Mouse (Mus musculus) heart, embryonic 16.5 days (tissue): Measurements from ENCODE around the gene Scpep1. TPM values are rescaled to one million over a fixed set of nuclear protein-coding genes. Genes with fewer than 3 reads are reported as not detected.

Source experiments
- ATAC-seq: fragments of 200-750 bp; cut with Nextera tagmentation; replicated peaks from 2 replicates; pipeline ENCODE4 v1.8.0; 2017; ENCODE audit warnings: moderate number of reproducible peaks; ENCODE audit not compliant: insufficient read depth, low FRiP score; ENCODE audit errors: extremely low read depth
- H3K27ac ChIP-seq: fragments of 300-500 bp; sonication (generic); 2 replicates; pipeline ENCODE4 v1.5.1; 2014; ENCODE audit warnings: mild to moderate bottlenecking, low read length, control low read depth, moderate library complexity
- H3K27me3 ChIP-seq: fragments of 300-500 bp; sonication (generic); 2 replicates; pipeline ENCODE4 v1.6.1; 2014; ENCODE audit warnings: low read length, mixed read lengths; ENCODE audit not compliant: control insufficient read depth, insufficient read depth
- H3K36me3 ChIP-seq: fragments of 300-500 bp; sonication (generic); 2 replicates; pipeline ENCODE4 v1.6.1; 2014; ENCODE audit not compliant: control insufficient read depth, insufficient read depth
- H3K4me1 ChIP-seq: fragments of 300-500 bp; sonication (generic); 2 replicates; pipeline ENCODE4 v1.6.1; 2014; ENCODE audit warnings: low read length, mixed read lengths; ENCODE audit not compliant: control insufficient read depth, insufficient read depth
- H3K4me2 ChIP-seq: fragments of 300-500 bp; sonication (generic); 2 replicates; pipeline ENCODE4 v1.6.1; 2014; ENCODE audit warnings: low read depth, mild to moderate bottlenecking, control low read depth, low read length
- H3K4me3 ChIP-seq: fragments of 300-500 bp; sonication (generic); 2 replicates; pipeline ENCODE4 v1.5.1; 2014; ENCODE audit warnings: mild to moderate bottlenecking, control low read depth, low read length
- H3K9ac ChIP-seq: fragments of 300-500 bp; sonication (generic); 2 replicates; pipeline ENCODE4 v1.6.1; 2014; ENCODE audit warnings: low read length, control low read depth
- H3K9me3 ChIP-seq: fragments of 300-500 bp; sonication (generic); replicated peaks from 2 replicates; pipeline ENCODE4 v1.6.1; 2016; ENCODE audit warnings: low read length; ENCODE audit not compliant: control insufficient read depth
- WGBS: fragments of 180-500 bp; shearing (Covaris S2); extraction: QIAGEN DNeasy Blood & Tissue Kit; methylation state at CpG from one replicate; pipeline ENCODE4 v1.1.7; 2014; 5-methylcytosine and 5-hydroxymethylcytosine counted together
- polyA plus RNA-seq: library from polyadenylated mRNA; unstranded; fragments of >200 nt; fragmentation: Nextera tagmentation; extraction: Ambion mirVana; gene quantifications from 2 replicates; pipeline ENCODE4 v1.2.1, GENCODE M21; 2015

Scpep1 gene
- polyA plus RNA-seq, 1 experiment from 2014 or later = 43.6 TPM

DNA sequence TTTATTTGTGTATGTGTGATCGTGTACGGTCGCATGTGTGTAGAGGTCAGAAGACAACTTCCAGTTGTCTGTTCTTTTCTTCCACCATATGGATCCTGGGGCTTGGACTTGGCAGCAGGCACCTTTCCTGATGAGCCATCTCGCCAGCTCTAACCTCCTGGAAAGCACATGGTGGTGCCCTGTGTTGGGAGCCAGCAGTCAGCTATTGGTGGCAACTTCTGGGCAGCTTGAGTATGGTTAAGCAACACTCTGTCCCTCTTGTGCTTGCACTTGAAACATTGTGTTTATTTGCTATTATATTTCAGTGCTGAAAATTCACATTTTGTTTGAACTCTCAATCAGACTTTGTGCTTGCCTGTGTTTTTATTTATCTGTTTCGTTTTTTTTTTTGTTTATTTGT lies 33.7 kb upstream of the Scpep1 start:
- H3K9me3 ChIP-seq = no peaks in the 10 kb centered on the region
- no peak overlapping the region for H3K4me3 ChIP-seq
- WGBS = 77% methylated on average over 5 of the region's 5 CpGs
- no peak overlapping the region for H3K4me2 ChIP-seq
- H3K27ac ChIP-seq = no peak overlapping the region
- no peaks in the 10 kb centered on the region for H3K27me3 ChIP-seq
- no peak overlapping the region for H3K9ac ChIP-seq
- ATAC-seq = no peak
- H3K4me1 ChIP-seq = no peaks in the 10 kb centered on the region
- peaks cover 20% of the 10 kb centered on the region for H3K36me3 ChIP-seq

DNA sequence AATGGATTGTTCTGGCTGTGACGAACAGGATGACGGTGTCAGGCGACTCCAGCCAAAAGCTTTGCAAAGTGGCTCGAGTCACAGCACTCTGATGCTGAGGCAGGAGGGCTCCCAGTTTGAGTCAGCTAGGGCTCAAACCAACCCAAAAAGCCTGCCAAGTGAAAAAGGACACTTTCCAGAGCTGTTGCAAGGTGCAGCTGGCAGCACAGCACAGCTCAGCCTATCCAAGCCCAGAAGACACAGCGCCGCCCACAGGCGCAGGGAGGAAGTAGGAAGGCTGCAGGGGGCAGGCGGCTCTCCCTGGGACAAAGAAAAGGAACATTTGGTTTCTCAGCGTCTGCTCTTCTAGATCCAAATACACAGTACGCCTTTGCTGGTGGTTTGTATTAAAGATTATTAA lies 31.4 kb upstream of the Scpep1 start:
- WGBS = 86% methylated on average over 10 of the region's 10 CpGs
- H3K4me3 ChIP-seq = no peak overlapping the region
- no peak overlapping the region for H3K27ac ChIP-seq
- ATAC-seq = no peak
- H3K27me3 ChIP-seq = no peaks in the 10 kb centered on the region
- H3K4me2 ChIP-seq = no peak overlapping the region
- H3K9ac ChIP-seq = no peak overlapping the region
- H3K4me1 ChIP-seq = no peaks in the 10 kb centered on the region
- peaks cover 29% of the 10 kb centered on the region for H3K36me3 ChIP-seq
- no peaks in the 10 kb centered on the region for H3K9me3 ChIP-seq

DNA sequence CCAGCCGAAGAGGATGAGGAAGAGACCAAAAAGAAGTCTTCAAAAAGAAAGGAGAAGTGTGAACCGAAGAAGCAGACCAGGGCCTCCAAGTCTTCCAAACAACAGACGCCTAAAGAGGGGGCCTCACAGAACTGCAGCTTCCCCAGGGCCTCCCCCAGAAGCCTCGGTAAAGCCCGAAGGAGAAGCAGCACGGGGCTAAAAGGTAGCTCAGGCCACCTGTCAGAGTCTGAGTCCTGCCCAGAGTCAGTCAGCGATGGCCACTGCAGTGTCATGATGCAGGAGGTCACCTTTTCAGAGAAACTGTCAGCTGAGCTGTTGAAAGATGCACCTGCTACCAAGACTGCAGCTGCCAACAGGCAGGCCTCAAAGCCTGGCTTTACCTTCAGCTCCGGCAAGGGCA lies 26.1 kb upstream of the Scpep1 start:
- no peak for ATAC-seq
- 77% methylated on average over 8 of the region's 8 CpGs for WGBS
- no peak overlapping the region for H3K4me2 ChIP-seq
- no peak overlapping the region for H3K4me3 ChIP-seq
- no peaks in the 10 kb centered on the region for H3K9me3 ChIP-seq
- no peaks in the 10 kb centered on the region for H3K4me1 ChIP-seq
- H3K27ac ChIP-seq = no peak overlapping the region
- no peak overlapping the region for H3K9ac ChIP-seq
- peaks cover 22% of the 10 kb centered on the region for H3K36me3 ChIP-seq
- no peaks in the 10 kb centered on the region for H3K27me3 ChIP-seq

DNA sequence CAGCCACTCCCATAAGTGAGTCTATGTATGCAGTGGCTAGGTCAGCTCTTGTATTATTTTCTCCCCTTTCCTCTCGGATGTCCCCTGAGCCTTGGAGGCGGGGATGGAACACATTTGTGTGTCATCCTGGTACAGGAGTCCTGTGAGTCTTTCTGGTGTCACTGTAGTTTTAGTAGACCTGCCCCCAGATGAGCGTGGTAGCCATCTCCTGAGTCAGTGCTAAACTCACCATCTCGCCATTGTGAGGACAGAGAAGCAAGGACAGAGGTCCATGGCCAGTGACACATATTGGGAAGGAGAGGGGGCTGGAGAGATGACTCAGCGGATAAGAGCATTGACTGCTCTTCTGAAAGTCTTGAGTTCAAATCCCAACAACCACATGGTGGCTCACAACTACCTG lies 21.9 kb upstream of the Scpep1 start:
- no peak for ATAC-seq
- WGBS = 88% methylated on average over 5 of the region's 5 CpGs
- H3K4me1 ChIP-seq = peaks cover 5% of the 10 kb centered on the region
- no peak overlapping the region for H3K4me2 ChIP-seq
- no peaks in the 10 kb centered on the region for H3K9me3 ChIP-seq
- H3K4me3 ChIP-seq = no peak overlapping the region
- H3K9ac ChIP-seq = no peak overlapping the region
- H3K27me3 ChIP-seq = no peaks in the 10 kb centered on the region
- no peak overlapping the region for H3K27ac ChIP-seq
- no peaks in the 10 kb centered on the region for H3K36me3 ChIP-seq

DNA sequence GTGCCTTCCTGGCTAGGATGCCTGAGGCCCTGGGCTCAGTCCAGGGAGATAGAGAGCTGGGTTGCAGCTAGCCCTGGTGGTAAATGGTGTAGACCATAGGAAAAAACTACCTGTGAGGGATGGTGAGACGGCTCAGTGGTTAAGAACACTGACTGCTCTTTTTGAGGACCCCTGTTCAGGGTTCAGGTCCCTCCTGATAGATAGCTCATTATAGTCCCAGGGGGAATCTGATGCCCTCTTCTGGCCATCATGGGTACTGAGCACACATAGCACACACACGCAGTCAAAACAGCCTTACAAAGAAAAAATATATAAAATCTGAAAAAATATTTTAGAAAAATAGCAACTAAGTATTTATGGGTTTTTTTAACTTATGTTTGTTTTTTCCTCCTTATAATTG lies 21.1 kb upstream of the Scpep1 start:
- Histone ChIP-seq H3K27me3 (no peaks in the 10 kb centered on the region), H3K27ac (no peak overlapping the region), H3K9ac (no peak overlapping the region), H3K36me3 (no peaks in the 10 kb centered on the region), H3K4me1 (peaks cover 5% of the 10 kb centered on the region), H3K4me2 (no peak overlapping the region), H3K9me3 (no peaks in the 10 kb centered on the region), H3K4me3 (no peak overlapping the region)
- ATAC-seq = no peak
- 93% methylated on average over 2 of the region's 2 CpGs for WGBS

DNA sequence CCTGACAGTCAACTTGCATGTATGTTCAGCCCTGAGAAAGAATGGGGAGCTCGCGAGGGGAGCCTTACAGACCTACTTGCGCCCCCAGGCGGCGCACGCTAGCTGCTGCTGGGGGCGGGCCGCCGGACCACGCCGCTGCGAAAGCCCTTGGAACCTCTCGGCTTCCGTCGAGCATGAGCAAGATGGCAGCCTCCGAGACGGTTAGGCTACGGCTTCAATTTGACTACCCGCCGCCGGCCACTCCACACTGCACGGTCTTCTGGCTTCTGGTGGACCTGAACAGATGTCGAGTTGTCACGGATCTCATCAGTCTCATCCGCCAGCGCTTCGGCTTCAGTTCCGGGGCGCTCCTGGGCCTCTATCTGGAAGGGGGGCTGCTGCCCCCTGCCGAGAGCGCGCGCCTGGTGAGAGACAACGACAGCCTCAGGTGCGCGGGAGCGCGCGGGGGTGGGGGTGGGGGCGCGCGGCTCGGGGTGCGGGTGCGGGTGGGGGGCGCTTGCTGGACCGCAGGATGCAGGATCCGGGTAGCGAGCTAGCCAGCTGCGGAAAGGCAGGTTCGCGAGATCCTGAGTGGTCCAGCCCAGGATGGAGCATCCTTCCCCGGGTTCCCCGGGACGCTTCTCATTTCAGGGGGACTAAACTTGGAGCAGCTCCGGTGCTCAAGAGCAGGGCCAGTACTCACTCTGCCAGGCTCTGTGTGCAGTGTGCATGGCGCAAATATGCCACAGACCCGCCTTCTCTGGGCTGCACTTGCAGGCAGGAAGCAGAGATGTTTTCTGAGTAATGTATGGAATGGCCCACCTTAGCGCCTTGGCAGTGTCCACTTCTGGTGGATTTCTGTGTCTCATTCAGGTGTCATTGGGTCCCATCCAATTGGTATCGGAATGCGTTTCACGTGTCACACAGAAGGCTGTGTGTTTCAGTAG lies 18.8 kb upstream of the Scpep1 start:
- H3K9me3 ChIP-seq = no peaks in the 10 kb centered on the region
- H3K36me3 ChIP-seq = no peaks in the 10 kb centered on the region
- peak overlapping the region; percentile 88 for H3K4me2 ChIP-seq
- WGBS = 2% methylated on average over 61 of the region's 62 CpGs
- H3K4me3 ChIP-seq = peak overlapping the region; percentile 79
- H3K9ac ChIP-seq = peak overlapping the region; percentile 83
- ATAC-seq = peak; percentile 87
- peaks cover 5% of the 10 kb centered on the region for H3K4me1 ChIP-seq
- peak overlapping the region; percentile 82 for H3K27ac ChIP-seq
- no peaks in the 10 kb centered on the region for H3K27me3 ChIP-seq

DNA sequence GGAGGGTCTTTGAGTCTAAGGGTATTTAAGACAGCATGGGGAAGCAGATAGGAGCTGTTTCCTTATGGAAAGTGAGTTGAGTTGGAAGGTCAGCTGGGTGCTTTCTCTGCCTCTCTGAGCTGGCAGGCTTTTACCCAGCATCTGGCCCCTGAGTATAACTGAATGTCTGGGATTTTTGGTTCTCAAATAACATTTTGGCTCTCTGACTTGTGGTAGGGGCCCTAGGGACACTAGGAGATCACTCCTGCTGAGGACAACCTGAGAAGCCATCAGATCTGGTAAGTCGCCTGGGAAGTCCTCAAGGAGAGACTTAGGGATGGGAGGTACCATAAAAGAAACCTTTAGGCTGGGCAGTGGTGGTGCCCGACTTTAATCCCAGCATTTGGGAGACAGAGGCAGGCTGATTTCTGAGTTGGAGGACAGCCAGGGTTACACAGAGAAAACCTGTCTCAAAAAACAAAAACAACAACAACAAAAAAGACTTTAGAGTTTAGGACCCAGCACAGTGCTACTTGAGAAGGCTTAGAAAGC lies 15.0 kb upstream of the Scpep1 start, which contains the start of gene Coil:
Gene Coil (plus strand): TSS at position 51 of the 531 bp plus-strand sequence.
- Histone ChIP-seq H3K4me2 (no peak within 1 kb of the TSS), H3K4me3 (no peak within 1 kb of the TSS), H3K4me1 (peaks cover 5% of the 10 kb centered on the region), H3K27ac (no peak within 1 kb of the TSS), H3K36me3 (no peaks in the 10 kb centered on the region), H3K27me3 (no peaks in the 10 kb centered on the region), H3K9me3 (no peaks in the 10 kb centered on the region), H3K9ac (no peak within 1 kb of the TSS)
- ATAC-seq = no peak
- WGBS = 33% methylated on average over 2 of the region's 2 CpGs

DNA sequence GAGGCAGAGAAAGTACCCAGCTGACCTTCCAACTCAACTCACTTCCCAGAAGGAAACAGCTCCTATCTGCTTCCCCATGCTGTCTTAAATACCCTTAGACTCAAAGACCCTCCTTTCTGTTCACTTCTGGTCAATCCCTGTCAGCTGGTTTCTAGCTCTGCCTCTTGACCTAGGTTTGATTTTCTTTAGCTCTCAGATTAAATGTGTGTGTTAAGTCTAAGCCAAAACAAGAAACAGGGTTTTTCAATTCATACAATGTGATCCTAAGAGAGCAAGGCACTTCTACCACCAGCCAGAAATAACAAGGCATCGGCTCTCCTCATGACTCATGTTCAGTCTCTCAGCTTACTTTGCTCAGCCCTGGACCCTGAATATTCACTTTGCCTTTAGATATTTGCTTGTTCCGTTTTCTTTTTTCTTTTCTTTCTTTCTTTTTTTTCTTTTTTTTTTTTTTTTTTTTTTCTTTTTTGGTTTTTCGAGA lies 11.7 kb upstream of the Scpep1 start, which contains the start of gene Elobl:
Gene Elobl (minus strand): TSS at position 51 of the 481 bp plus-strand sequence.
- H3K4me1 ChIP-seq = no peaks in the 10 kb centered on the region
- H3K4me2 ChIP-seq = no peak within 1 kb of the TSS
- H3K36me3 ChIP-seq = no peaks in the 10 kb centered on the region
- WGBS = 81% methylated on average over 2 of the region's 3 CpGs
- H3K9ac ChIP-seq = no peak within 1 kb of the TSS
- H3K4me3 ChIP-seq = no peak within 1 kb of the TSS
- H3K27ac ChIP-seq = no peak within 1 kb of the TSS
- H3K27me3 ChIP-seq = no peaks in the 10 kb centered on the region
- H3K9me3 ChIP-seq = no peaks in the 10 kb centered on the region
- no peak for ATAC-seq

DNA sequence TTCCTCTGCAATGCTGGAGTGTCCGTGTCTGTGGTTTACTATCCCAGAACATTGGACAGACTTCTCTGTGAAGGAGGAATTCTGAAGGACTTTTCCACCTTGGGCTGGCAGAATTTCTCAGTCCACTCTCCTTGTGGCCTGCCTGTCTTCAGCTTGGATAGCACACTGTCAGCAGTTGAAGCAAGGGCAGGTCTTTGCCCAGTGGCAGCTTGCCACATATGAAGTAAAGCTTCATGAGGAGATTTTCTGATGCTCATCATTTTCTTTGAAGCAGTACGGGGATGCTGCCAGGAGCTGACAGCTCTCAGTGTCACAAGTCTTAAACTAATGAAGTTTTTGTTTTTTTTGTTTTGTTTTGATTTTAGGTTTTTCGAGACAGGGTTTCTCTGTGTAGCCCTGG lies 3.6 kb upstream of the Scpep1 start:
- ATAC-seq = no peak
- whole genome bisulfite sequencing = 71% methylated on average over 3 of the region's 3 CpGs
- no peak overlapping the region for H3K4me3 ChIP-seq
- H3K27me3 ChIP-seq = no peaks in the 10 kb centered on the region
- no peaks in the 10 kb centered on the region for H3K36me3 ChIP-seq
- no peak overlapping the region for H3K4me2 ChIP-seq
- H3K9me3 ChIP-seq = no peaks in the 10 kb centered on the region
- H3K9ac ChIP-seq = no peak overlapping the region
- H3K27ac ChIP-seq = no peak overlapping the region
- H3K4me1 ChIP-seq = peaks cover 9% of the 10 kb centered on the region
